Mouse (Mus musculus): ENCODE results near the gene Strip1. TPM values are rescaled to one million over a fixed set of nuclear protein-coding genes. Genes with fewer than 3 reads are reported as not detected.

The Strip1 gene
- total and polyA plus RNA-seq, 2 experiments = 6.0 to 23.8 TPM

- TF ChIP-seq CTCF (IDR thresholded peaks at IDR 0.05; ENCODE audit: low read depth, low read length) = no peak
- TF ChIP-seq POLR2A (IDR thresholded peaks at IDR 0.05; ENCODE audit: extremely low read depth, insufficient read depth, low read length) = no peak
- H3K36me3 ChIP-seq (ENCODE audit: control insufficient read depth, insufficient read depth, low read length) = no peaks in the 10 kb centered on the region
- H3K79me2 ChIP-seq (ENCODE audit: control insufficient read depth, insufficient read depth, low read length) = no peaks in the 10 kb centered on the region
- H3K27me3 ChIP-seq (ENCODE audit: control insufficient read depth, insufficient read depth, low read length) = peaks cover 31% of the 10 kb centered on the region
- no peak overlapping the region for H3K4me3 ChIP-seq (ENCODE audit: insufficient read depth, low read depth, low read length)
- H3K4me1 ChIP-seq (ENCODE audit: control insufficient read depth, insufficient read depth, low read length) = no peaks in the 10 kb centered on the region; the same call in 1 of the 2 replicates
- 6% methylated on average over 34 of the region's 34 CpGs for WGBS
- no peak for DNase-seq (ENCODE audit: extremely low read depth, low read depth, low spot score)
- no peak overlapping the region for H3K9ac ChIP-seq (ENCODE audit: low read depth, low read length)
- no peak overlapping the region for H3K27ac ChIP-seq (replicated peaks; ENCODE audit: insufficient read depth, low read depth, low read length)
Observed at GRCm38 (mm10) chr3:107595938-107596461, 35.5 kb downstream of the Strip1 start.

GRCm38 (mm10) chr3:107595264-107595937 is 36.1 kb downstream of the Strip1 start:
- H3K36me3 ChIP-seq (ENCODE audit: control insufficient read depth, insufficient read depth, low read length) = no peaks in the 10 kb centered on the region
- no peak for DNase-seq (ENCODE audit: extremely low read depth, low read depth, low spot score)
- no peak overlapping the region for H3K4me3 ChIP-seq (ENCODE audit: insufficient read depth, low read depth, low read length)
- no peak overlapping the region for H3K9ac ChIP-seq (ENCODE audit: low read depth, low read length)
- no peaks in the 10 kb centered on the region; the same call in 1 of the 2 replicates for H3K4me1 ChIP-seq (ENCODE audit: control insufficient read depth, insufficient read depth, low read length)
- WGBS = 3% methylated on average over 50 of the region's 50 CpGs
- H3K27me3 ChIP-seq (ENCODE audit: control insufficient read depth, insufficient read depth, low read length) = peaks cover 31% of the 10 kb centered on the region
- H3K27ac ChIP-seq (replicated peaks; ENCODE audit: insufficient read depth, low read depth, low read length) = no peak overlapping the region
- TF ChIP-seq POLR2A (IDR thresholded peaks at IDR 0.05; ENCODE audit: extremely low read depth, insufficient read depth, low read length) (no peak), CTCF (IDR thresholded peaks at IDR 0.05; ENCODE audit: low read depth, low read length) (no peak)
- no peaks in the 10 kb centered on the region for H3K79me2 ChIP-seq (ENCODE audit: control insufficient read depth, insufficient read depth, low read length)

GRCm38 (mm10) chr3:107594662-107595263 is 36.7 kb downstream of the Strip1 start, which contains the start of gene Alx3:
Alx3 (plus strand) TSS chr3:107595031.
- Histone ChIP-seq H3K4me1 (ENCODE audit: control insufficient read depth, insufficient read depth, low read length) (no peaks in the 10 kb centered on the region; the same call in 1 of the 2 replicates), H3K79me2 (ENCODE audit: control insufficient read depth, insufficient read depth, low read length) (no peaks in the 10 kb centered on the region), H3K27ac (replicated peaks; ENCODE audit: insufficient read depth, low read depth, low read length) (no peak within 1 kb of the TSS), H3K4me3 (ENCODE audit: insufficient read depth, low read depth, low read length) (no peak within 1 kb of the TSS), H3K36me3 (ENCODE audit: control insufficient read depth, insufficient read depth, low read length) (no peaks in the 10 kb centered on the region), H3K27me3 (ENCODE audit: control insufficient read depth, insufficient read depth, low read length) (peaks cover 31% of the 10 kb centered on the region), H3K9ac (ENCODE audit: low read depth, low read length) (no peak within 1 kb of the TSS)
- no peak for DNase-seq (ENCODE audit: extremely low read depth, low read depth, low spot score)
- 6% methylated on average over 31 of the region's 46 CpGs for WGBS
- TF ChIP-seq CTCF (IDR thresholded peaks at IDR 0.05; ENCODE audit: low read depth, low read length) = no peak
- TF ChIP-seq POLR2A (IDR thresholded peaks at IDR 0.05; ENCODE audit: extremely low read depth, insufficient read depth, low read length) = no peak

GRCm38 (mm10) chr3:107593632-107594031 is 37.9 kb downstream of the Strip1 start:
- Histone ChIP-seq H3K9ac (ENCODE audit: low read depth, low read length) (no peak overlapping the region), H3K79me2 (ENCODE audit: control insufficient read depth, insufficient read depth, low read length) (no peaks in the 10 kb centered on the region), H3K36me3 (ENCODE audit: control insufficient read depth, insufficient read depth, low read length) (no peaks in the 10 kb centered on the region), H3K27ac (replicated peaks; ENCODE audit: insufficient read depth, low read depth, low read length) (no peak overlapping the region), H3K4me1 (ENCODE audit: control insufficient read depth, insufficient read depth, low read length) (no peaks in the 10 kb centered on the region; the same call in 1 of the 2 replicates), H3K27me3 (ENCODE audit: control insufficient read depth, insufficient read depth, low read length) (peaks cover 31% of the 10 kb centered on the region), H3K4me3 (ENCODE audit: insufficient read depth, low read depth, low read length) (no peak overlapping the region)
- no peak for TF ChIP-seq CTCF (IDR thresholded peaks at IDR 0.05; ENCODE audit: low read depth, low read length)
- 75% methylated on average over 2 of the region's 2 CpGs for WGBS
- DNase-seq (ENCODE audit: extremely low read depth, low read depth, low spot score) = no peak

- WGBS = 53% methylated on average over 1 of the region's 1 CpGs
Observed at GRCm38 (mm10) chr3:107591612-107592011, 39.9 kb downstream of the Strip1 start.

More at GRCm38 (mm10) chr3:107591612-107592011, 39.9 kb downstream of the Strip1 start:
- Histone ChIP-seq H3K4me1 (ENCODE audit: control insufficient read depth, insufficient read depth, low read length) (no peaks in the 10 kb centered on the region; the same call in 1 of the 2 replicates), H3K9ac (ENCODE audit: low read depth, low read length) (no peak overlapping the region), H3K79me2 (ENCODE audit: control insufficient read depth, insufficient read depth, low read length) (no peaks in the 10 kb centered on the region), H3K27me3 (ENCODE audit: control insufficient read depth, insufficient read depth, low read length) (peaks cover 27% of the 10 kb centered on the region), H3K4me3 (ENCODE audit: insufficient read depth, low read depth, low read length) (no peak overlapping the region), H3K27ac (replicated peaks; ENCODE audit: insufficient read depth, low read depth, low read length) (no peak overlapping the region), H3K36me3 (ENCODE audit: control insufficient read depth, insufficient read depth, low read length) (no peaks in the 10 kb centered on the region)
- DNase-seq (ENCODE audit: extremely low read depth, low read depth, low spot score) = no peak
- no peak for TF ChIP-seq CTCF (IDR thresholded peaks at IDR 0.05; ENCODE audit: low read depth, low read length)
- no peak for TF ChIP-seq POLR2A (IDR thresholded peaks at IDR 0.05; ENCODE audit: extremely low read depth, insufficient read depth, low read length)

Data from liver, adult 2 months (tissue).